Comparison of ENCODE assay signal across 22 mouse cellular contexts in genomic region chr8:42017786-42018185, GRCm38 (mm10).
"Had no signal": no experiment of that assay in that cellular context is flagged by ENCODE, and none has a peak within 500 bp of the region (broad histone marks: within the 10 kb centered on the region; RNA-seq: fewer than 3 reads in every experiment).

No protein-coding gene starts in this region.

- H3K9me3 ChIP-seq: kidney, embryonic 15.5 days; limb, embryonic 12.5 days; limb, embryonic 15.5 days; megakaryocyte, embryonic 14.5 days; midbrain, embryonic 10.5 days; midbrain, embryonic 13.5 days; neural tube, embryonic 13.5 days had no signal

- H3K4me3 ChIP-seq: kidney, embryonic 15.5 days; layer of hippocampus, adult 2 months; limb, embryonic 12.5 days; limb, embryonic 15.5 days; megakaryocyte, embryonic 14.5 days; midbrain, embryonic 10.5 days; midbrain, embryonic 13.5 days; myocyte; neural tube, embryonic 13.5 days had no signal

- H3K27ac ChIP-seq: kidney, embryonic 15.5 days; layer of hippocampus, adult 2 months; limb, embryonic 12.5 days; limb, embryonic 15.5 days; liver, embryonic 14.5 days; midbrain, embryonic 10.5 days; midbrain, embryonic 13.5 days; neural tube, embryonic 13.5 days had no signal

- H3K27me3 ChIP-seq: kidney, embryonic 15.5 days; limb, embryonic 12.5 days; limb, embryonic 15.5 days; megakaryocyte, embryonic 14.5 days; midbrain, embryonic 13.5 days; neural tube, embryonic 13.5 days had no signal

- H3K9ac ChIP-seq: kidney, embryonic 15.5 days; limb, embryonic 12.5 days; limb, embryonic 15.5 days; liver, embryonic 14.5 days; liver, postnatal 0 days; lung, embryonic 14.5 days; midbrain, embryonic 13.5 days; neural tube, embryonic 13.5 days had no signal

- ATAC-seq: liver, postnatal 0 days; lung, postnatal 0 days; midbrain, embryonic 13.5 days; midbrain, embryonic 16.5 days had no signal

- H3K4me1 ChIP-seq: kidney, embryonic 15.5 days; limb, embryonic 15.5 days; megakaryocyte, embryonic 14.5 days; midbrain, embryonic 10.5 days; midbrain, embryonic 13.5 days; neural tube, embryonic 13.5 days had no signal

- H3K36me3 ChIP-seq: kidney, embryonic 15.5 days; limb, embryonic 12.5 days; limb, embryonic 15.5 days; midbrain, embryonic 10.5 days; midbrain, embryonic 13.5 days; neural tube, embryonic 13.5 days had no signal

- DNase-seq: kidney, adult 8-10 months; kidney, postnatal 14 days; kidney, postnatal 4 days; layer of hippocampus, adult 9-11 months; liver, postnatal 0 days; lung, embryonic 14.5 days; lung, postnatal 36 days; thymus, adult 18-20 months; thymus, postnatal 36 days had no signal

- H3K4me2 ChIP-seq: kidney, embryonic 15.5 days; limb, embryonic 12.5 days; limb, embryonic 15.5 days; liver, embryonic 11.5 days; lung, embryonic 14.5 days; midbrain, embryonic 13.5 days; neural tube, embryonic 13.5 days had no signal
